Mouse (Mus musculus): ENCODE measurements around the gene Olfr749.
"Not testable (repeated sequence)": the region's sequence is repeated elsewhere in the genome, so short reads cannot be mapped to it uniquely, and the experiment has no call there.

The Olfr749 gene

DNA sequence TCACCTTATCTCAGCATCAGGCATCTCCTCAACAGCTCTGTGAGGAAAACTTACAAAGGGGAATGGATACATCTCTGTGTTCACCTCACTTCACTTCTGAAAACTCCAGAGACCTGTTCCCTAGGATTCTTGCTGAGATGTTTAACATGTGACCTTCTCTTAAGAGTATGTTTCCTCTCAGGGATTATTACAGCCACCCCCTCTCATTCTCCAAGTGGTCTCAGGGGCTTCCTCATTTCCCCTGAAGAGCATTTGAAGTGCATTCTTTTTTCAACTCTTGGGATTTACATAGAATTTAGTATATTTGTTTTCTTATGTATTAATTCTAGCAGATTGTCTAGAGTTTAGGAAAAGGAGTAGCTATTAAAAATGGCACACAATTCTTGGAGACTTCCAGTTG is at the start of gene Olfr749:
Gene Olfr749, minus strand, starts transcription at position 101 of the 400 bp plus-strand sequence.
- in situ Hi-C loops (cut with MboI, MseI), result no loop called here

DNA sequence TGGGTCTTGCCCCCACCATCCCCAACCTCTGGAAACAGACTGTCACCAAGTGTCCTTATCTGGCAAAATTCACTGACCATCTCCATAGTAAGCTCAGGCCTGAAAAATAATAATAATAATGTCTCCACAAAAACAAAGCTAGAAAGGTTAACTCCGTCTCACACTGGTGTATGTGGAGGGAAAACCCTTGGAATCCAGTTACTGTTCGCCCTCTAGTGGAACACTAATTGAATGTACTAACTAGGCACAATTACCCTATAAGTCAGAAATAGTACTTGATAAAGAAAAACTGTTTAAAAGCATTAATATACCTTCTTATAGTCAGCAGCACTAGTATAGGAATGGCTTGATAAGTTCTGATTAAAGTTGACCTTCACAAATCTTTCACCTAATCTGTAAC is 43.3 kb upstream of the Olfr749 start:
- in situ Hi-C loops (cut with MboI, MseI), result no loop called here

GRCm38 (mm10) chr14:50785251-50785637 is 40.4 kb upstream of the Olfr749 start, which contains the start of gene Ttc5:
Gene Ttc5, minus strand, starts transcription at chr14:50785519.
- in situ Hi-C loops (cut with MboI, MseI), result no loop called here

GRCm38 (mm10) chr14:50784391-50785250 is 39.7 kb upstream of the Olfr749 start:
- in situ Hi-C loops (cut with MboI, MseI), result no loop called here

GRCm38 (mm10) chr14:50782166-50782565 is 37.3 kb upstream of the Olfr749 start:
- in situ Hi-C loops (cut with MboI, MseI), result no loop called here

GRCm38 (mm10) chr14:50771342-50771741 is 26.4 kb upstream of the Olfr749 start:
- in situ Hi-C loops (cut with MboI, MseI), result loop anchor here (25.0 kb wide), 1 partner anchor 709 kb away; no protein-coding TSS in a partner anchor

- in situ Hi-C loops (cut with MboI, MseI), result loop anchor here (25.0 kb wide), 1 partner anchor 703 kb away; no protein-coding TSS in a partner anchor
Measured at GRCm38 (mm10) chr14:50765736-50766135, 20.8 kb upstream of the Olfr749 start.

DNA sequence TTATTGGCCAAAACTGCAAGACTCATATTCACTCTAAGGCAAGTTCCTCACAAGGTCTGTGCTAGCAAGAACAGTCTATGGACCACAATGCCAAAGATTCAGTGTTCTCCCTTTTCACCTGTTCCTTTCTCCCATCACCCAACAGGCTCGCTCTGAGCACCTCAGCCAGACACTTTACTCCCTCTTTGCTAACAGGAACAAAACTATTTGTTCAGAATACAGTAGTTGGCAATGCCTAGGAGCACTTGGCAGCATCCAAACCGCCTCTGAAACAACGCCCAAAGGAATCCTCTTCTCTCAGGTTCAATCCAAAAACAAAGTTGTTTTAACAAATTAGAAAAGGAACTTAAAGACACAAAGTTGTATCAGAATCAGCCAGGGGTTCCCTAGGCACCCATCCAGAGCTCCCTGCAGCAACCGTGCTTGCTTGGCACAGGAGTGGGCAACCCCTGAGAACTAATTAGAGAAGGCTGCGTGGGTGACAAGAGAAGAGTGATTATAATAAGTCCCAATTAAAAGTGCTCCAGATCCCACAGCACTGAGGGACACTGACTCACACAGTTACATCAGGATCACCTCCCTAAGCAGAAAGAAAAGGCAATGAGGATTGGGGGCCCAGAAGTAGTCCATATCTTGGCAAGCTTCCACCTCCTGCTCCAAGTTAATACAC is 13.7 kb upstream of the Olfr749 start:
- in situ Hi-C loops (cut with MboI, MseI), result loop anchor here (25.0 kb wide), 1 partner anchor 696 kb away; no protein-coding TSS in a partner anchor

GRCm38 (mm10) chr14:50741584-50741983 is 3.3 kb downstream of the Olfr749 start:
- in situ Hi-C loops (cut with MboI, MseI), result no loop called here

- in situ Hi-C loops (cut with MboI, MseI), result no loop called here
Measured at GRCm38 (mm10) chr14:50740334-50740733, 4.6 kb downstream of the Olfr749 start.

DNA sequence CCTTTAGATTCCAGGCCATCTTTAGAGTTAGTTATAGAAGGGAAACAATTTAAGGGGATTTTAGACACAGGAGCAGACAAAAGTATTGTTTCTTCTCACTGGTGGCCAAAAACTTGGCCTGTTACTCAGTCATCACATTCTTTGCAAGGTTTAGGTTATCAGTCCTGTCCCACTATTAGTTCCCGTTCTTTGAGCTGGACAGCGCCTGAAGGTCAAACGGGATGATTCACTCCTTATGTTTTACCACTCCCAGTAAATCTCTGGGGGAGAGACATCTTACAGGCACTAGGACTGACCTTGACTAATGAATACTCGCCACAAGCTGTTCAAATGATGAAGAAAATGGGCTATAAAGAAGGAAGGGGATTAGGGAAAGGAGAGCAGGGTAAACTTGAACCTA is 22.5 kb downstream of the Olfr749 start:
- in situ Hi-C loops (cut with MboI, MseI), result not testable (repeated sequence)

- in situ Hi-C loops (cut with MboI, MseI), result not testable (repeated sequence)
Measured at GRCm38 (mm10) chr14:50719875-50720274, 25.0 kb downstream of the Olfr749 start.

DNA sequence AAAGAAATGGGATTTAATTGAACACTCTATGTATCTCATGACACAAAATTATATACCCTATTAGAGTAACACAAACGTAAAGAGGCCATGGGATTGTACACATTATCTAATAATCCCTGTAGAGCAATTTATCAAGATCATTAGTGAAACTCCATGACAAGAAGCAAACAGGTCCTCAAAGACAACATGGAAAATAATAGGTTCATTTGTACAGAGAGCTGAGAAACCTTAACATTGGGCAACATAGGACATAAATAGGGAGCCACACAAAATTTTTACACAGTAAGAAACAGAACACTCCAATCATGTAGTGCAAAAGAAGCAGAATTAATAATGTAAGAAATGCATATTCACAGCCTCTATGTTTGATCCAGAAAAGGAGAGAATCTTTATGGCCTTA is 37.8 kb downstream of the Olfr749 start, which contains the start of gene Olfr748:
Gene Olfr748, plus strand, starts transcription at position 301 of the 400 bp plus-strand sequence.
- in situ Hi-C loops (cut with MboI, MseI), result no loop called here

DNA sequence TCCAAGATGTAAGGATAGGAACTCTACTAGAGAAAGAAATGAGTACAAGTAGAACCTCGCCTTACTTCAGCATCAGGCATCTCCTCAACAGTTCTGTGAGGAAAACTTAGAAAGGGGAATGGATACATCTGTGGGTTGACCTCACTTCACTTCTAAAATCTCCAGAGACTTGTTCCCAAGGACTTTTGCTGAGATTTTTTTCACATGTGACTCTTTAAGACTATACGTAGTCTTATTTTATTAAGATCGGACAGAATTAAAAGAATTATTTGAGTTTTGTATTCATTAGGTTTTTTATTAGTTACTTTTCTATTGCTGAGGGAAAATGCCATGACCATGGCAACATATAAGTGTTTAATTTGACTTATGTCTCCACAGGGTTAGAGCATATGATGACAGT is 51.8 kb downstream of the Olfr749 start, which contains the start of gene Olfr747:
Gene Olfr747, minus strand, starts transcription at position 101 of the 400 bp plus-strand sequence.
- in situ Hi-C loops (cut with MboI, MseI), result no loop called here

Data from T-helper 1 cell (primary cell).